16 mouse cellular contexts compared by ENCODE assay signal in the genomic region with DNA sequence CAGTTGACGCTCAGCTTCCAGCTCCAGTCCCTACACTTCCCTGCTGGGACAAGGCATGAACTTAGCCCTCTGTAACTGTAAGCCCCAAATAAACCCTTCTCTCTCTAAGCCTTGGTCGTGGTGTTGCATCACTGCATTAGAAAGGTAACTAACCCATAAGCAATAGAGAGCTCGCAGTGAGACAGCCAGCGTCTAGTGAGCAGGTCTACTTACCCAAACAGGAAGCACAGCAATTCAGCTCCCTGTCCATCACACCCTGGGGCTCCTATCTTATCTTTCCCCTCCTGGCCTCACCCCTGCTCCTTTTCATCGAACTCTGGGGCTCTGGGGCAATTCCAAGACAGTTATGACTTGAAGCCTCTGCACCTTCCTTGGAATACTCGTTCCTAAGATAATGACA. TPM values are rescaled to one million over a fixed set of nuclear protein-coding genes. Genes with fewer than 3 reads are reported as not detected.
DNase-seq lines count a peak whose midpoint lies in the region; ATAC-seq and TF ChIP-seq lines count a peak whose summit lies in the region.
"Had no signal": no experiment of that assay in that cellular context is flagged by ENCODE, and none has a peak within 500 bp of the region (broad histone marks: within the 10 kb centered on the region; RNA-seq: fewer than 3 reads in every experiment).

No protein-coding gene starts in this region.

- no peak for DNase-seq in stomach, postnatal 0 days (ENCODE audit: low spot score)
- peak; percentile 64 for DNase-seq in liver
- no peak for DNase-seq in cerebellum, adult 9-10 months
- DNase-seq in kidney, adult 8-10 months, result no peak
- DNase-seq in gastrocnemius, postnatal 4 days (ENCODE audit: low spot score in 2 of 2), result no peak
- DNase-seq: cerebellum, adult 9-11 months; right cerebral cortex, postnatal 25 days had no signal

- peaks cover 4% of the 10 kb centered on the region; the same call in 1 of the 2 replicates for H3K4me1 ChIP-seq in stomach, embryonic 15.5 days
- 0 out of 2 replicates have a peak, but pooled peaks cover 2% of the 10 kb centered on the region for H3K4me1 ChIP-seq in stomach, postnatal 0 days (replicated peaks; ENCODE audit: control insufficient read depth, insufficient read depth)
- peaks cover 38% of the 10 kb centered on the region for H3K4me1 ChIP-seq in liver, embryonic 16.5 days (ENCODE audit: control insufficient read depth, low read depth, low read length)

- H3K9me3 ChIP-seq in stomach, embryonic 15.5 days, result no peaks in the 10 kb centered on the region
- no peaks in the 10 kb centered on the region for H3K9me3 ChIP-seq in stomach, postnatal 0 days (ENCODE audit: control insufficient read depth, low read length)
- H3K9me3 ChIP-seq in liver, embryonic 16.5 days (replicated peaks; ENCODE audit: control insufficient read depth, low read length), result no peaks in the 10 kb centered on the region
- H3K9me3 ChIP-seq: embryonic facial prominence, embryonic 13.5 days; heart, embryonic 13.5 days; limb, embryonic 13.5 days had no signal

- H3K9ac ChIP-seq in stomach, embryonic 15.5 days, result no peak overlapping the region
- H3K9ac ChIP-seq in stomach, postnatal 0 days (ENCODE audit: low read length), result no peak overlapping the region
- no peak overlapping the region for H3K9ac ChIP-seq in liver, embryonic 16.5 days (ENCODE audit: low read depth, low read length)
- H3K9ac ChIP-seq: embryonic facial prominence, embryonic 13.5 days; heart, embryonic 13.5 days; hindbrain, embryonic 14.5 days; limb, embryonic 13.5 days had no signal

- TF ChIP-seq EP300 in stomach, postnatal 0 days (optimal IDR thresholded peaks at IDR 0.05), result no peak

- no peak overlapping the region for H3K27ac ChIP-seq in stomach, embryonic 15.5 days
- H3K27ac ChIP-seq in stomach, postnatal 0 days (replicated peaks), result no peak overlapping the region
- no peak overlapping the region for H3K27ac ChIP-seq in liver, embryonic 16.5 days (ENCODE audit: low read length)
- H3K27ac ChIP-seq: embryonic facial prominence, embryonic 13.5 days; heart, embryonic 13.5 days; hindbrain, embryonic 14.5 days; kidney, postnatal 0 days; limb, embryonic 13.5 days had no signal

- ATAC-seq in stomach, embryonic 15.5 days (ENCODE audit: insufficient read depth, low FRiP score, low read depth), result peak; percentile 33; the same call in 1 of the 2 replicates
- no peak; the same call in 1 of the 2 replicates for ATAC-seq in stomach, postnatal 0 days (ENCODE audit: low FRiP score, low TSS enrichment)
- ATAC-seq in liver, embryonic 16.5 days (ENCODE audit: low read depth), result peak; percentile 68
- ATAC-seq: forebrain, embryonic 16.5 days had no signal

- H3K4me3 ChIP-seq in stomach, embryonic 15.5 days (replicated peaks), result no peak overlapping the region
- H3K4me3 ChIP-seq in stomach, postnatal 0 days (ENCODE audit: low read depth, low read length), result no peak overlapping the region
- H3K4me3 ChIP-seq in liver, embryonic 16.5 days (ENCODE audit: low read depth, low read length), result no peak overlapping the region
- H3K4me3 ChIP-seq: embryonic facial prominence, embryonic 13.5 days; heart, embryonic 13.5 days; limb, embryonic 13.5 days had no signal

- H3K27me3 ChIP-seq in stomach, embryonic 15.5 days (replicated peaks), result no peaks in the 10 kb centered on the region
- H3K27me3 ChIP-seq in stomach, postnatal 0 days (ENCODE audit: control insufficient read depth, insufficient read depth, low read length), result no peaks in the 10 kb centered on the region
- H3K27me3 ChIP-seq in liver, embryonic 16.5 days (ENCODE audit: control insufficient read depth, insufficient read depth, low read depth, low read length), result no peaks in the 10 kb centered on the region
- H3K27me3 ChIP-seq: CH12.LX; embryonic facial prominence, embryonic 13.5 days; heart, embryonic 13.5 days; limb, embryonic 13.5 days had no signal

- 59% methylated on average over 6 of the region's 6 CpGs for WGBS in stomach, embryonic 15.5 days
- WGBS in stomach, postnatal 0 days, result 67% methylated on average over 6 of the region's 6 CpGs
- 22% methylated on average over 6 of the region's 6 CpGs for WGBS in liver, embryonic 16.5 days (ENCODE audit: insufficient replicate concordance)

- H3K36me3 ChIP-seq in stomach, embryonic 15.5 days, result no peaks in the 10 kb centered on the region
- H3K36me3 ChIP-seq in stomach, postnatal 0 days (ENCODE audit: control insufficient read depth, insufficient read depth, low read length), result no peaks in the 10 kb centered on the region
- no peaks in the 10 kb centered on the region for H3K36me3 ChIP-seq in liver, embryonic 16.5 days (ENCODE audit: control insufficient read depth, insufficient read depth)
- H3K36me3 ChIP-seq: embryonic facial prominence, embryonic 13.5 days; heart, embryonic 13.5 days; limb, embryonic 13.5 days had no signal

- no peak overlapping the region for H3K4me2 ChIP-seq in stomach, embryonic 15.5 days
- H3K4me2 ChIP-seq in stomach, postnatal 0 days (replicated peaks; ENCODE audit: low read depth), result no peak overlapping the region
- H3K4me2 ChIP-seq in liver, embryonic 16.5 days (ENCODE audit: low read depth, low read length), result peak overlapping the region; percentile 28; the same call in 1 of the 2 replicates
- H3K4me2 ChIP-seq: embryonic facial prominence, embryonic 13.5 days; heart, embryonic 13.5 days; hindbrain, embryonic 14.5 days; limb, embryonic 13.5 days had no signal

- TF ChIP-seq CTCF in stomach, postnatal 0 days (IDR thresholded peaks at IDR 0.05; ENCODE audit: low read depth), result no peak

RNA-seq across cellular contexts. Expression of gene Ralgapa2, which starts 13.8 kb away (rescaled TPM):
- polyA plus RNA-seq in stomach, embryonic 15.5 days (2015; fragmentation: Nextera tagmentation; extraction: Ambion mirVana), result 8.5 and 9.0 TPM in 2 replicates
- polyA plus RNA-seq in stomach, postnatal 0 days (2015; fragmentation: Nextera tagmentation; extraction: Ambion mirVana), result 3.1 and 3.3 TPM in 2 replicates
- polyA plus RNA-seq in liver, embryonic 16.5 days (2015; fragmentation: Nextera tagmentation; extraction: Ambion mirVana), result 4.5 and 5.9 TPM in 2 replicates
- total RNA-seq in gastrocnemius, postnatal 4 days (2021), result 1 to 10 TPM; 7.0 to 8.2 TPM
